Mouse (Mus musculus) stomach, postnatal 0 days (tissue): Measurements from ENCODE around the gene Itga10.

Experiments used
- CTCF ChIP-seq: IDR thresholded peaks from 2 replicates; pipeline ENCODE4 v1.5.1; 2016; ENCODE audit warnings: antibody characterized with exemption, low read depth, mild to moderate bottlenecking, moderate library complexity
- EP300 ChIP-seq: optimal IDR thresholded peaks from 2 replicates; pipeline ENCODE3; 2016; ENCODE audit warnings: antibody characterized with exemption

DNA sequence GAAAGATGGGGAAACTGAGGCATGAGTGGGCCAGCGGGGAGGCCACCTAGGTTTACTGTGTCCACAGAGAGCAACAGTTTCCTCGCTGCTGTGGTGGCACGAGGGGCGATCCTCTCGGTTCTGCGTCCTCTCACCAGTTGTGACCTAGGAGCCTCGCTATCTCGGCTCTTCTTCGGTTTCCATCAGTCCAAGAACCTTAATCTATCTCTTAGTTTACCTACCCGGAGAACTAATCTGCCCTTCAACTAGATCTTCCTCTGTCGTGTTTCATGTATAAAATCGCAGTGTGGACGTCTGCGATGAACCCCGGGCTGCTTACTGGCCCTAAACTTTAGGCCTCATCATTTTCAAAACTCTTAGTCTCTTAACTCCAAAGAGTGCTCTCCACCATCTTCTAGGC is 9.5 kb upstream of the Itga10 start:
- TF ChIP-seq CTCF (no peak), EP300 (no peak)
